Mouse (Mus musculus) kidney, embryonic 16.5 days (tissue): ENCODE measurements around the gene Spag16. TPM values are rescaled to one million over a fixed set of nuclear protein-coding genes. Genes with fewer than 3 reads are reported as not detected.
"Not testable (repeated sequence)": the region's sequence is repeated elsewhere in the genome, so short reads cannot be mapped to it uniquely, and the experiment has no call there.

Experiments used
- ATAC-seq: fragments of 200-750 bp; cut with Nextera tagmentation; 2 replicates; pipeline ENCODE4 v1.8.0; 2017; ENCODE audit warnings: moderate TSS enrichment; ENCODE audit not compliant: low FRiP score, low TSS enrichment
- H3K27ac ChIP-seq: fragments of 300-500 bp; sonication (generic); 2 replicates; pipeline ENCODE4 v1.5.1; 2014; ENCODE audit warnings: low read length
- H3K27me3 ChIP-seq: fragments of 300-500 bp; sonication (generic); 2 replicates; pipeline ENCODE4 v1.6.1; 2014; ENCODE audit warnings: low read length, control low read depth, mixed read lengths; ENCODE audit not compliant: insufficient read depth
- H3K36me3 ChIP-seq: fragments of 300-500 bp; sonication (generic); 2 replicates; pipeline ENCODE4 v1.6.1; 2014; ENCODE audit warnings: low read length, control low read depth, mixed read lengths; ENCODE audit not compliant: insufficient read depth
- H3K4me1 ChIP-seq: fragments of 300-500 bp; sonication (generic); 2 replicates; pipeline ENCODE4 v1.6.1; 2014; ENCODE audit warnings: low read length, control low read depth, mixed read lengths; ENCODE audit not compliant: insufficient read depth
- H3K4me2 ChIP-seq: fragments of 300-500 bp; sonication (generic); replicated peaks from 2 replicates; pipeline ENCODE4 v1.6.1; 2014; ENCODE audit warnings: low read depth, low read length
- H3K4me3 ChIP-seq: fragments of 300-500 bp; sonication (generic); 2 replicates; pipeline ENCODE4 v1.5.1; 2014; ENCODE audit warnings: mild to moderate bottlenecking, low read length
- H3K9ac ChIP-seq: fragments of 300-500 bp; sonication (generic); replicated peaks from 2 replicates; pipeline ENCODE4 v1.6.1; 2014; ENCODE audit warnings: low read length
- H3K9me3 ChIP-seq: fragments of 300-500 bp; sonication (generic); 2 replicates; pipeline ENCODE4 v1.6.1; 2016; ENCODE audit warnings: low read length, control low read depth
- WGBS: fragments of 180-500 bp; shearing (Covaris S2); extraction: QIAGEN DNeasy Blood & Tissue Kit; methylation state at CpG from one replicate; pipeline ENCODE4 v1.1.7; 2014; 5-methylcytosine and 5-hydroxymethylcytosine counted together
- polyA plus RNA-seq: library from polyadenylated mRNA; unstranded; fragments of >200 nt; fragmentation: Nextera tagmentation; extraction: Ambion mirVana; gene quantifications from 2 replicates; pipeline ENCODE4 v1.2.1, GENCODE M21; 2015

The Spag16 gene
- 0.60 and 0.76 TPM in 2 replicates for polyA plus RNA-seq

- Histone ChIP-seq H3K27me3 (no peaks in the 10 kb centered on the region), H3K36me3 (no peaks in the 10 kb centered on the region), H3K4me2 (peak within 1 kb of the TSS; percentile 79), H3K4me1 (no peaks in the 10 kb centered on the region), H3K27ac (no peak within 1 kb of the TSS), H3K9me3 (no peaks in the 10 kb centered on the region), H3K9ac (peak within 1 kb of the TSS; percentile 36; the same call in 1 of the 2 replicates), H3K4me3 (peak within 1 kb of the TSS; percentile 54)
- 6% methylated on average over 38 of the region's 38 CpGs for WGBS
- ATAC-seq = peak; percentile 94
These were observed at the start of gene Spag16 for GRCm38 (mm10) chr1:69826806-69827703. Gene Spag16 (plus strand): TSS chr1:69826970.

- Histone ChIP-seq H3K4me3 (no peak overlapping the region), H3K4me2 (no peak overlapping the region), H3K9me3 (no peaks in the 10 kb centered on the region), H3K9ac (no peak overlapping the region), H3K4me1 (no peaks in the 10 kb centered on the region), H3K36me3 (no peaks in the 10 kb centered on the region), H3K27ac (no peak overlapping the region), H3K27me3 (no peaks in the 10 kb centered on the region; the same call in 1 of the 2 replicates)
- no peak for ATAC-seq
- 6% methylated on average over 6 of the region's 6 CpGs for WGBS
These were observed 41.6 kb upstream of the Spag16 start for GRCm38 (mm10) chr1:69785129-69785528.

GRCm38 (mm10) chr1:69786716-69787115, 40.1 kb upstream of the Spag16 start:
- Histone ChIP-seq H3K9me3 (no peaks in the 10 kb centered on the region), H3K4me3 (no peak overlapping the region), H3K9ac (no peak overlapping the region), H3K4me1 (no peaks in the 10 kb centered on the region), H3K4me2 (no peak overlapping the region), H3K36me3 (no peaks in the 10 kb centered on the region), H3K27me3 (no peaks in the 10 kb centered on the region; the same call in 1 of the 2 replicates), H3K27ac (no peak overlapping the region)
- no peak for ATAC-seq
- 50% methylated on average over 6 of the region's 6 CpGs for WGBS

GRCm38 (mm10) chr1:69787379-69787778, 39.4 kb upstream of the Spag16 start:
- Histone ChIP-seq H3K36me3 (no peaks in the 10 kb centered on the region), H3K9ac (no peak overlapping the region), H3K27me3 (no peaks in the 10 kb centered on the region; the same call in 1 of the 2 replicates), H3K27ac (no peak overlapping the region), H3K4me2 (no peak overlapping the region), H3K9me3 (no peaks in the 10 kb centered on the region), H3K4me3 (no peak overlapping the region), H3K4me1 (no peaks in the 10 kb centered on the region)
- ATAC-seq = peak; percentile 54; the same call in 1 of the 2 replicates
- 52% methylated on average over 12 of the region's 12 CpGs for WGBS

DNA sequence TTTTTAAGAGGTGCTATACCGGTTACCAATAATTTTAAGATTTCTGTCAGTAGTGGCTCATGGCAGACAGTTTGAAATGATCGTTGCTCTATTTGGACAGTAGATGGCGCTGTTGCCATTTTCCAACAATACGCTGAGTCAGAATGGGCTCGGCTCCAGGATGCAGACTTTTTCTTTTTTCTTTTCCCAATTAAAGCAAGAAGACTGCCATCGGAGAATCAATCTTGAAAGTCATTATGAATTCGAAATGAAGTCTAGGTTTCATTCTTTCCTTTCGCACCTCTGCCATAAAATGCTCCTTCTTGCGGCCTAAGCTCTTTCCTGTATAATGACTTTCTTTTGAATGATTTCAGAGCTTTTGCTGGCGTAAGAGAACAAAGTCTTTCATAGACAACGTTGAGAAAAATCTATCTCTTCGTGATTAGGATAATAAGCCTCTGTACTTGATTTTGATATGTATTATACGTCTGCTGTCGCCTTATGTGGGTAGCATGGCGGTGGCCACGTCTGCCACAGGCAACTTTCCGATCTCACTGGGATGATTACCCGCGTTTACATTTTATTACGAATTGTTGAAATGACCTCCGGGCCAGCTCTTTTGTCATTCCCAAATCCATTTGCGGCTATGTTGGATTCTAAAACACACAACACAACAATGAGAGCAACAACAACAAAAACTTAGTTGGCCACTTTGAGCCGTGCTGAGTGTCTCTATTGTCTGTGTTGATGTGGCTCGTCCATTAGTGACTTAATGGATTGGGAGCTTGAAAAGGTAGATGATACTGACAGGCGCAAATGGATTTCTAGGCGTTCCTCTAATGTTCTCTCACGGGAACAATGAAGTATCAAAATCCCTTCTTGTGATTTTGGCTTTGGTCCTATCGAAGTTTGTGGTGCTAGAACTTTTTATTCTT, 36.2 kb upstream of the Spag16 start:
- Histone ChIP-seq H3K27ac (no peak overlapping the region), H3K27me3 (no peaks in the 10 kb centered on the region; the same call in 1 of the 2 replicates), H3K9ac (peak overlapping the region; percentile 26; the same call in 1 of the 2 replicates), H3K4me2 (peak overlapping the region; percentile 64), H3K36me3 (no peaks in the 10 kb centered on the region), H3K9me3 (no peaks in the 10 kb centered on the region), H3K4me1 (no peaks in the 10 kb centered on the region), H3K4me3 (peak overlapping the region; percentile 39)
- WGBS = 31% methylated on average over 28 of the region's 28 CpGs
- peak; percentile 42; the same call in 1 of the 2 replicates for ATAC-seq

- no peak overlapping the region for H3K4me3 ChIP-seq
- no peaks in the 10 kb centered on the region for H3K27me3 ChIP-seq
- WGBS = 77% methylated on average over 7 of the region's 7 CpGs
- H3K27ac ChIP-seq = no peak overlapping the region
- H3K4me1 ChIP-seq = no peaks in the 10 kb centered on the region
- H3K36me3 ChIP-seq = no peaks in the 10 kb centered on the region
- H3K9ac ChIP-seq = no peak overlapping the region
- ATAC-seq = no peak
- no peaks in the 10 kb centered on the region for H3K9me3 ChIP-seq
- H3K4me2 ChIP-seq = no peak overlapping the region
These were observed 27.7 kb upstream of the Spag16 start for GRCm38 (mm10) chr1:69798948-69799565.

GRCm38 (mm10) chr1:69810161-69810560, 16.6 kb upstream of the Spag16 start:
- WGBS = 94% methylated on average over 2 of the region's 2 CpGs
- H3K9me3 ChIP-seq = no peaks in the 10 kb centered on the region
- no peak for ATAC-seq

DNA sequence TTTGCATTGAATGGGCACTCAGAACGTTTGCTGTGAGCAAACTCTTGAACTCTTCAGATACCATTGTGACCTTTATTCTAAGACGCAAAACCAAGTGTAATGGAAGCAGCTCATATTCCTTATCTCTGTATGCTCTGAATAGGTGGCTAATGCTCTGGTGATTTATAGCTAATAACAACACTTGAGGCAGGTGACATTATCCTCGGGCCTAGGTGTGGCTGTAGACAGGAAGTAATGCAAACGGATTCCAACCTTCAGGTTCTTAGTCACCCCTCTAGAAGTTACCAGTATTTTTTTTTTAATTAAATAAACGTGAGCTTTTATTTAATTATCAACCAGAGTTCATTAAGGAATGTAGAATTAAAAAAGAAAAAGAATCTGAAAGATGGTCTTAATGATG, 1.1 kb upstream of the Spag16 start:
- not testable (repeated sequence) for H3K27me3 ChIP-seq, ATAC-seq, H3K9me3 ChIP-seq, H3K4me3 ChIP-seq, H3K36me3 ChIP-seq, H3K4me2 ChIP-seq, H3K27ac ChIP-seq, H3K4me1 ChIP-seq, H3K9ac ChIP-seq
- 65% methylated on average over 5 of the region's 5 CpGs for WGBS

More at GRCm38 (mm10) chr1:69810161-69810560, 16.6 kb upstream of the Spag16 start:
- Histone ChIP-seq H3K36me3 (no peaks in the 10 kb centered on the region), H3K4me3 (no peak overlapping the region), H3K27ac (no peak overlapping the region), H3K9ac (no peak overlapping the region), H3K27me3 (no peaks in the 10 kb centered on the region), H3K4me2 (no peak overlapping the region), H3K4me1 (no peaks in the 10 kb centered on the region)

- H3K4me2 ChIP-seq = no peak overlapping the region
- 76% methylated on average over 7 of the region's 7 CpGs for WGBS
- no peak overlapping the region for H3K9ac ChIP-seq
- no peaks in the 10 kb centered on the region for H3K27me3 ChIP-seq
- H3K4me1 ChIP-seq = no peaks in the 10 kb centered on the region
- H3K9me3 ChIP-seq = no peaks in the 10 kb centered on the region
- H3K36me3 ChIP-seq = no peaks in the 10 kb centered on the region
- no peak for ATAC-seq
- no peak overlapping the region for H3K27ac ChIP-seq
- H3K4me3 ChIP-seq = no peak overlapping the region
These were observed 2.2 kb downstream of the Spag16 start for GRCm38 (mm10) chr1:69828872-69829479.
